Mouse (Mus musculus) olfactory bulb, adult 2 months (tissue): ENCODE measurements at regions not wholly inside any gene's neighbourhood (a gene's known extent, or its start where the extent isn't known, plus 50 kb on each side); places are given as distances from the start of the nearest gene placed in this dataset.

Experiments used
- CTCF ChIP-seq: fragments of 200-500 bp; IDR thresholded peaks from 2 replicates; pipeline ENCODE4 v1.5.1; 2012; ENCODE audit warnings: low read depth, mild to moderate bottlenecking, low read length, moderate library complexity; ENCODE audit not compliant: insufficient read depth
- POLR2A ChIP-seq: fragments of 200-500 bp; IDR thresholded peaks from 2 replicates; pipeline ENCODE4 v1.6.1; 2012; ENCODE audit warnings: mild to moderate bottlenecking, low read depth, low read length, moderate library complexity; ENCODE audit not compliant: insufficient read depth

- TF ChIP-seq CTCF (no peak), POLR2A (no peak)
These were observed 100.4 kb upstream of the Tenm3 start for GRCm38 (mm10) chr8:48944177-48944576.
